Mouse (Mus musculus): ENCODE data around the gene Nudt14. TPM values are rescaled to one million over a fixed set of nuclear protein-coding genes. Genes with fewer than 3 reads are reported as not detected.

Gene Nudt14
- total RNA-seq (2014; rRNA removed; ENCODE audit: low replicate concordance) (13.5 and 33.9 TPM in 2 replicates), polyA plus RNA-seq (2015; fragmentation: Nextera tagmentation; extraction: Ambion mirVana) (28.2 and 33.2 TPM in 2 replicates)

DNA sequence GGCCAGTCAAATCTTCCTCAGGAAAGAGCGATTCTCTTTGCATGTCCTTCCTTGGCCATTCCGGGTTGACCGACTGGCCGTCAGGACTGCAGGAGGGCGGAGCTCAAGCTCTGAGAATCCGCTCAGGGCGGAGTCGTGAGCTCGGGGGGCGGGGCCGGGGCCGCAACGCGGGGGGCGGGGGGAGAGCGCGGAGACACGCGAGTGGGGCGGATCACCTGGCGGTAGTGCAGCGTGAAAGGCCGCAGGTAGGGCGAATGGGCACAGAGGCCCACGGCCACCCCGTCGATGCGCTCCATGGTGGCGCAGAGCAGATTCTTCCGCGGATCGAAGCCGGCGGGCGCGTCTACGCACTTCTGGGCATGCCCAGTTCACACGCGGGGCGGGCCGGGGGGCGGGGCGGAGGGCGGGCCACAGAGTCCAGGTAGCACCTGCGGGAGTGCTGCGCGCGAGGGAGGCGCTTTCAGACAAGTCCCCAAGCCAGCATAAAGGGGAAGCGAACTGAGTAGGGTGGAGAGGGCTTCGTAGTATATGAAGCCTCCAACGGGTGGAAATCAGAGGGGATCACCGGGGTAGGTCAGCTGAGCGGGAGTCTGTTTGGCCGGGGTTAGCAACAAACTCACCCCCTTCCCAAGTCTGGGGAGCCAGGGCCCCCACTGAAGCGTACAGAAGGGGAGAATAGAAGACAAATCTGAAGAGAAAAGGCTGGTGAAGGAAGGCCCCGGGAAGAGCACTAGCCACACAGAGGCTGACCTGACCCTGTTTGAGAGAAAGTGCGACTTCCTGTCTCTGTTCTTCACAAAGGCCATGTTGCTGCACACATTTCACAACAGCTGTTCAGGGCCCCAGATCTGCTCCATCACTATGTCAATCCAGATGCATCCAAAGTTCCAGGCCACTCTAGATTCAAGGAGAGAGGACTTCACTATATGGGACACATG is at the start of gene Nudt14:
TSS of gene Nudt14 (minus strand) at position 349 of the 938 bp plus-strand sequence.
- 0 out of 2 replicates have a peak, but pooled peaks cover 8% of the 10 kb centered on the region for H3K27me3 ChIP-seq (ENCODE audit: control insufficient read depth, insufficient read depth, low read length)
- no peaks in the 10 kb centered on the region for H3K9me3 ChIP-seq (replicated peaks; ENCODE audit: control insufficient read depth, low read length)
- DNase-seq (ENCODE audit: low spot score) (peak; percentile 78), ATAC-seq (ENCODE audit: insufficient read depth, low read depth) (peak; percentile 77)
- H3K4me3 ChIP-seq (ENCODE audit: low read depth, low read length) = peak within 1 kb of the TSS; percentile 68
- H3K4me2 ChIP-seq (ENCODE audit: low read depth, low read length) = peak within 1 kb of the TSS; percentile 68
- TF ChIP-seq CTCF (IDR thresholded peaks at IDR 0.05; ENCODE audit: low read depth) (no peak), EP300 (IDR thresholded peaks at IDR 0.05; ENCODE audit: low read depth) (no peak)
- WGBS = 2% methylated on average over 56 of the region's 58 CpGs
- H3K36me3 ChIP-seq (replicated peaks; ENCODE audit: control insufficient read depth, insufficient read depth, low read length) = no peaks in the 10 kb centered on the region
- H3K27ac ChIP-seq (ENCODE audit: low read depth) = peak within 1 kb of the TSS; percentile 63
- peaks cover 4% of the 10 kb centered on the region; the same call in 1 of the 2 replicates for H3K4me1 ChIP-seq (ENCODE audit: control insufficient read depth, insufficient read depth)
- peak within 1 kb of the TSS; percentile 65 for H3K9ac ChIP-seq (replicated peaks; ENCODE audit: low read depth, low read length)

DNA sequence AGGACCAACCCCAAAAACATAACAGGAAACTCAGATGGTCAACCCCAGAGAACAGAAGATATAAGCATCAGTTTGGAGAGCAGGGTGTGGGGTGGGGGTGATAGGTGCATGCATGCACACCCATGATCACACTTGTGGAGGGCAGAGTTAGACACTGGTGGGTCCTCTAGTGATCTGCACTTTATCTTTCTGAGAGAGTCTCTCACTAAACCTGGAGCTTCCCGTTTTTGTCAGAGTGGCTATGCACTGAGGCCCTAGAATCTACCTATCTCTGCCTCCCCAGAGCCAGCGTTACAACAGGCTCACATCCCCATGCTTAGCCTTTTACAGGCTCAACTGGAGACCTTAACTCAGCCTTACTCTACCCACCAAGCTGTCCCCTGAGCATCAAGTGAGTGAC is 49.5 kb upstream of the Nudt14 start:
- no peaks in the 10 kb centered on the region for H3K9me3 ChIP-seq (replicated peaks; ENCODE audit: control insufficient read depth, low read length)
- DNase-seq (ENCODE audit: low spot score) = no peak
- ATAC-seq (ENCODE audit: insufficient read depth, low read depth) = no peak

DNA sequence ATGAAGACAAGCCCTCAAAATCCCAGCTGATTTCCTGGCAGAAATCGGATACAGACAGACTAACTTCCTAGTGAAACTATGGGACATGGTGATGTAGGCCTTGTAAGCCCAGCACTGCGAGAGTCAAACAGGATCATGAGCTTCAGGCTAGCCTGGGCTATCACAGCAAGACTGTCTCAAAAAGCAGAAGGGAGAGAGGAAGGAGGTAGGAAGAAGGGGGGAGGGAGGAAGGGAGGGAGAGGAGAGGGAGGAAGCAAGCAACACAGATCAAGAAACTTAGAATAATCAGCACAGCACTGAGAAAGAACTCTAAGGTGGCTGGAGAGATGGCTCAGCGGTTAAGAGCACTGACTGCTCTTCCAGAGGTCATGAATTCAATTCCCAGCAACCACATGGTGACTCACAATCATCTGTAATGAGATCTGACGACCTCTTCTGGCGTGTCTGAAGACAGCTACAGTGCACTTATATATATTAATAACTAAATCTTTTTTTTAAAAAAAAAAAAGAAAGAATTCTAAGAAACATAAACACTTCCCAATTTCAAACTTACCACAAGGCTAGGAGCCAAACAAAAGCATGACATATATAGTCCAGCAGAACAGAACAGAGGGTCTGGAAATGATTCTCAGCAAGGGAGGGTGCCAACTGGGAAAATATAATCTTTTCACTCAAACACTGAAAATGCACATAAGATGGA is 48.9 kb upstream of the Nudt14 start:
- Histone ChIP-seq H3K9me3 (replicated peaks; ENCODE audit: control insufficient read depth, low read length) (no peaks in the 10 kb centered on the region), H3K27me3 (ENCODE audit: control insufficient read depth, insufficient read depth, low read length) (no peaks in the 10 kb centered on the region), H3K4me3 (ENCODE audit: low read depth, low read length) (no peak overlapping the region), H3K4me1 (ENCODE audit: control insufficient read depth, insufficient read depth) (no peaks in the 10 kb centered on the region), H3K27ac (ENCODE audit: low read depth) (no peak overlapping the region), H3K36me3 (replicated peaks; ENCODE audit: control insufficient read depth, insufficient read depth, low read length) (peaks cover 34% of the 10 kb centered on the region), H3K9ac (replicated peaks; ENCODE audit: low read depth, low read length) (no peak overlapping the region), H3K4me2 (ENCODE audit: low read depth, low read length) (no peak overlapping the region)
- ATAC-seq (ENCODE audit: insufficient read depth, low read depth) (no peak), DNase-seq (ENCODE audit: low spot score) (no peak)
- TF ChIP-seq CTCF (IDR thresholded peaks at IDR 0.05; ENCODE audit: low read depth) (no peak), EP300 (IDR thresholded peaks at IDR 0.05; ENCODE audit: low read depth) (no peak)
- 79% methylated on average over 5 of the region's 5 CpGs for WGBS

More for the DNA sequence above, 49.5 kb upstream of the Nudt14 start:
- peaks cover 30% of the 10 kb centered on the region for H3K36me3 ChIP-seq (replicated peaks; ENCODE audit: control insufficient read depth, insufficient read depth, low read length)
- no peak overlapping the region for H3K27ac ChIP-seq (ENCODE audit: low read depth)
- no peak overlapping the region for H3K9ac ChIP-seq (replicated peaks; ENCODE audit: low read depth, low read length)
- WGBS = 66% methylated on average over 2 of the region's 2 CpGs
- H3K4me1 ChIP-seq (ENCODE audit: control insufficient read depth, insufficient read depth) = no peaks in the 10 kb centered on the region
- no peak overlapping the region for H3K4me2 ChIP-seq (ENCODE audit: low read depth, low read length)
- H3K4me3 ChIP-seq (ENCODE audit: low read depth, low read length) = no peak overlapping the region
- TF ChIP-seq CTCF (IDR thresholded peaks at IDR 0.05; ENCODE audit: low read depth) (no peak), EP300 (IDR thresholded peaks at IDR 0.05; ENCODE audit: low read depth) (no peak)
- H3K27me3 ChIP-seq (ENCODE audit: control insufficient read depth, insufficient read depth, low read length) = no peaks in the 10 kb centered on the region

DNA sequence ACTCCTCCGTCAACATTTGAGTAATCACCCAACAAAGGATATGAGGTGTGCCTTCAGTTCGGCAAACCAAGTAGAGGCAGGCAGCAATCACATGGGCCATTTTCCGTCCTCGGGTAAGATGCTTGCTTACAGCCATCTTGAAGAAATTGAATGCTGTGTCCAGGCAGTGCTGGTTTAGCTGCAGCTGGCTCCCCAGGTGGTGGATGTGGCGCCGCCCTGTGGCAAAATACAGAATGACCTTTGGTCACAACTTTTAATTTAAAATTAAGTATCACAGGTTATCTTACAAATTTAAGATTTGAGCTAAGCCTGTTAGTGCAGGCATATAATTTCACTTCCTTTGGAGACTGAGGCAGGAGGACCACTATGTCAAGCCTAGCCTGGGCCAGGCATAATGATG is 46.0 kb upstream of the Nudt14 start:
- Histone ChIP-seq H3K4me3 (ENCODE audit: low read depth, low read length) (no peak overlapping the region), H3K36me3 (replicated peaks; ENCODE audit: control insufficient read depth, insufficient read depth, low read length) (peaks cover 48% of the 10 kb centered on the region), H3K4me1 (ENCODE audit: control insufficient read depth, insufficient read depth) (no peaks in the 10 kb centered on the region), H3K27me3 (ENCODE audit: control insufficient read depth, insufficient read depth, low read length) (no peaks in the 10 kb centered on the region), H3K9ac (replicated peaks; ENCODE audit: low read depth, low read length) (no peak overlapping the region), H3K4me2 (ENCODE audit: low read depth, low read length) (no peak overlapping the region), H3K27ac (ENCODE audit: low read depth) (no peak overlapping the region), H3K9me3 (replicated peaks; ENCODE audit: control insufficient read depth, low read length) (no peaks in the 10 kb centered on the region)
- ATAC-seq (ENCODE audit: insufficient read depth, low read depth) (no peak), DNase-seq (ENCODE audit: low spot score) (peak; percentile 19)
- 74% methylated on average over 6 of the region's 6 CpGs for WGBS
- TF ChIP-seq CTCF (IDR thresholded peaks at IDR 0.05; ENCODE audit: low read depth) (peak; percentile 44), EP300 (IDR thresholded peaks at IDR 0.05; ENCODE audit: low read depth) (no peak)

DNA sequence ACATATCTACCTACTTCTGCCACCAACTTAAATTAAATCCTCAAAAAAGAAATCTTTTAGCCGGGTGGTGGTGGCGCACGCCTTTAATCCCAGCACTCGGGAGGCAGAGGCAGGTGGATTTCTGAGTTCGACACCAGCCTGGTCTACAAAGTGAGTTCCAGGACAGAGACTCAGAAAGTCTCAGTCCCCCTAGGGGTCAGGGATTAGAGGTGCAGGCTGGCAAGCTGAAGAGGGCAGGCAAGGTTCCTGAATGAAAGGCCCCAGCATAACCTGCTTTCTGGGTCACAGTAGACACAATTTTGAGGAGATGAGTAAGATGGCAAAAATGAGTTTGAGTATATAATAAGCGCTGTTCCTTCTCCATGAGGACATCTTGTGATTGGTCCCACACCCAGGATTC is 43.4 kb upstream of the Nudt14 start:
- Histone ChIP-seq H3K4me3 (ENCODE audit: low read depth, low read length) (no peak overlapping the region), H3K36me3 (replicated peaks; ENCODE audit: control insufficient read depth, insufficient read depth, low read length) (peaks cover 52% of the 10 kb centered on the region), H3K9me3 (replicated peaks; ENCODE audit: control insufficient read depth, low read length) (no peaks in the 10 kb centered on the region), H3K4me1 (ENCODE audit: control insufficient read depth, insufficient read depth) (no peaks in the 10 kb centered on the region), H3K27me3 (ENCODE audit: control insufficient read depth, insufficient read depth, low read length) (no peaks in the 10 kb centered on the region), H3K27ac (ENCODE audit: low read depth) (no peak overlapping the region), H3K4me2 (ENCODE audit: low read depth, low read length) (no peak overlapping the region), H3K9ac (replicated peaks; ENCODE audit: low read depth, low read length) (no peak overlapping the region)
- WGBS = 95% methylated on average over 6 of the region's 6 CpGs
- ATAC-seq (ENCODE audit: insufficient read depth, low read depth) (no peak), DNase-seq (ENCODE audit: low spot score) (no peak)
- TF ChIP-seq CTCF (IDR thresholded peaks at IDR 0.05; ENCODE audit: low read depth) (peak; percentile 38), EP300 (IDR thresholded peaks at IDR 0.05; ENCODE audit: low read depth) (no peak)

Data from heart, postnatal 0 days (tissue).